Mouse (Mus musculus): ENCODE results near the gene Coro7.

- TF ChIP-seq FLI1 (IDR thresholded peaks at IDR 0.05; ENCODE audit: low read length) (no peak), GATA1 (IDR thresholded peaks at IDR 0.05; ENCODE audit: borderline replicate concordance, low read length) (no peak)
Observed at GRCm38 (mm10) chr16:4646831-4647230, 32.7 kb downstream of the Coro7 start.
